Mouse (Mus musculus): ENCODE results near the gene Smoc1.

GRCm38 (mm10) chr12:81110006-81110405 is 83.4 kb downstream of the Smoc1 start:
- TF ChIP-seq TAL1 (IDR thresholded peaks at IDR 0.05; ENCODE audit: low read length) = no peak
- no peak for TF ChIP-seq GATA1 (IDR thresholded peaks at IDR 0.05; ENCODE audit: low read length)
